ENCODE assay signal across 9 mouse cellular contexts in genomic region chr1:73743737-73744554, GRCm38 (mm10).
DNase-seq lines count a peak whose midpoint lies in the region; ATAC-seq and TF ChIP-seq lines count a peak whose summit lies in the region.
"Had no signal": no experiment of that assay in that cellular context is flagged by ENCODE, and none has a peak within 500 bp of the region (broad histone marks: within the 10 kb centered on the region; RNA-seq: fewer than 3 reads in every experiment).

No protein-coding gene starts in this region.

- no peak for TF ChIP-seq CTCF in lung, embryonic 14.5 days (IDR thresholded peaks at IDR 0.05; ENCODE audit: low read depth)
- TF ChIP-seq CTCF in stomach, postnatal 0 days (IDR thresholded peaks at IDR 0.05; ENCODE audit: low read depth): no peak

- peak; percentile 95 for ATAC-seq in lung, embryonic 14.5 days (ENCODE audit: insufficient read depth)
- peak; percentile 80 for ATAC-seq in stomach, postnatal 0 days (ENCODE audit: low FRiP score, low TSS enrichment)
- ATAC-seq in inflammation-experienced regulatory T-cells, adult 6 months: no peak

- WGBS in lung, embryonic 14.5 days: 13% methylated on average over 6 of the region's 6 CpGs
- WGBS in stomach, postnatal 0 days: 18% methylated on average over 6 of the region's 6 CpGs

- H3K27ac ChIP-seq in lung, embryonic 14.5 days (ENCODE audit: low read depth): peak overlapping the region; percentile 63
- peak overlapping the region; percentile 61 for H3K27ac ChIP-seq in stomach, postnatal 0 days (replicated peaks)

- H3K9me3 ChIP-seq in lung, embryonic 14.5 days (ENCODE audit: low read depth, low read length): no peaks in the 10 kb centered on the region
- no peaks in the 10 kb centered on the region for H3K9me3 ChIP-seq in stomach, postnatal 0 days (ENCODE audit: control insufficient read depth, low read length)
- H3K9me3 ChIP-seq: G1E had no signal

- H3K4me3 ChIP-seq in lung, embryonic 14.5 days (ENCODE audit: low read depth, low read length): no peak overlapping the region
- H3K4me3 ChIP-seq in stomach, postnatal 0 days (ENCODE audit: low read depth, low read length): no peak overlapping the region

- H3K4me1 ChIP-seq in lung, embryonic 14.5 days (ENCODE audit: insufficient read depth): peaks cover 7% of the 10 kb centered on the region
- H3K4me1 ChIP-seq in stomach, postnatal 0 days (replicated peaks; ENCODE audit: control insufficient read depth, insufficient read depth): no peaks in the 10 kb centered on the region

- DNase-seq in lung, embryonic 14.5 days: peak; percentile 89
- DNase-seq in lung, postnatal 36 days: no peak
- peak; percentile 68 for DNase-seq in forelimb bud, embryonic 11.5 days (ENCODE audit: low read depth, low spot score)
- peak; percentile 46 to 63 for DNase-seq in lung, postnatal 4 days
- peak; percentile 21 for DNase-seq in stomach, postnatal 0 days (ENCODE audit: low spot score)
- DNase-seq in adipocyte (ENCODE audit: low spot score): no peak
- DNase-seq in layer of hippocampus, adult 11-12 months (ENCODE audit: low spot score): no peak

- H3K4me2 ChIP-seq in lung, embryonic 14.5 days: no peak overlapping the region
- H3K4me2 ChIP-seq in stomach, postnatal 0 days (replicated peaks; ENCODE audit: low read depth): no peak overlapping the region

- no peaks in the 10 kb centered on the region for H3K36me3 ChIP-seq in lung, embryonic 14.5 days (ENCODE audit: insufficient read depth)
- H3K36me3 ChIP-seq in stomach, postnatal 0 days (ENCODE audit: control insufficient read depth, insufficient read depth, low read length): no peaks in the 10 kb centered on the region
- H3K36me3 ChIP-seq: G1E had no signal

- peak; percentile 47 for TF ChIP-seq EP300 in stomach, postnatal 0 days (optimal IDR thresholded peaks at IDR 0.05)

- no peaks in the 10 kb centered on the region for H3K27me3 ChIP-seq in lung, embryonic 14.5 days (ENCODE audit: insufficient read depth, low read length)
- H3K27me3 ChIP-seq in stomach, postnatal 0 days (ENCODE audit: control insufficient read depth, insufficient read depth, low read length): no peaks in the 10 kb centered on the region

- no peak overlapping the region for H3K9ac ChIP-seq in lung, embryonic 14.5 days
- no peak overlapping the region for H3K9ac ChIP-seq in stomach, postnatal 0 days (ENCODE audit: low read length)

Comparison
In these comparisons a context has a peak if more than half of its experiments do, and no peak if none do; other contexts are left out.
1. DNase-seq: peak in lung, embryonic 14.5 days (single experiment), forelimb bud, embryonic 11.5 days (single experiment), lung, postnatal 4 days (2 of 2) and stomach, postnatal 0 days (single experiment); none in lung, postnatal 36 days (single experiment), adipocyte (single experiment) and layer of hippocampus, adult 11-12 months (single experiment).